Mouse (Mus musculus) embryonic fibroblast, embryonic 13.5 days (primary cell): ENCODE data around the gene Tmem19.

Experiments used
- CTCF ChIP-seq: IDR thresholded peaks from 2 replicates; pipeline ENCODE4 v1.5.1; 2011; ENCODE audit warnings: mild to moderate bottlenecking, control low read depth, low read length, moderate library complexity, borderline replicate concordance; ENCODE audit not compliant: insufficient read depth
- POLR2A ChIP-seq: IDR thresholded peaks from 2 replicates; pipeline ENCODE4 v1.6.1; 2011; ENCODE audit warnings: low read depth, mild to moderate bottlenecking, control low read depth, low read length, moderate library complexity

GRCm38 (mm10) chr10:115290671-115291070, 71.6 kb downstream of the Tmem19 start:
- TF ChIP-seq CTCF (no peak), POLR2A (no peak)
